Mouse (Mus musculus): ENCODE data around the gene Kctd18. TPM values are rescaled to one million over a fixed set of nuclear protein-coding genes. Genes with fewer than 3 reads are reported as not detected.

Gene Kctd18
- polyA plus RNA-seq, 2 experiments from 2014 or later: 21.3 to 23.5 TPM

DNA sequence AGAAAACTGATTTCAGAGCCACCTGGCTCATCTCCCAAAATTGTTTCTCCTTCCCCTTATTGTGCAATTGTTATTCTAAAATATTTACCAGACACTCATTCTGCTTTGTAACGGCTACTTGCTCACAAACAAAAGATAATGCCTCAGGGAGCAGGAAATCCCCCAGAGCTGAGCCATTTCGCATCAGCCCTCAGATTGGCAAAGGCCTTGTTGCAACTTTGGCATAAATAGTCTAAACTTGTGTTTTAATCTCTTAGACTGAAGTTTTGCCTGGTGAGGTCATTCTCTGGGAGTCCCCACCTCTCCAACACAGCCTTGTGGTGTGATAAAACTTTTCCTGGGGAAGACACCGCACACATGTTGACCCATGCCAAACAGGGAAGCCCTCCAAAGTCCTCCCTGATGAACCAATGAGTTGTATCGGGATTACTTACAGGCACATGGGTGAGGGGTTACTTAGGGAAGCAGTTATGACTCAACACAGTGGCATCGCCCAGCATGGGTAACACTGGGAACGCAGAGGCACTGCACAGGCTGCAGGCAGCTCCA lies 29.6 kb downstream of the Kctd18 start:
- no peak for ATAC-seq

DNA sequence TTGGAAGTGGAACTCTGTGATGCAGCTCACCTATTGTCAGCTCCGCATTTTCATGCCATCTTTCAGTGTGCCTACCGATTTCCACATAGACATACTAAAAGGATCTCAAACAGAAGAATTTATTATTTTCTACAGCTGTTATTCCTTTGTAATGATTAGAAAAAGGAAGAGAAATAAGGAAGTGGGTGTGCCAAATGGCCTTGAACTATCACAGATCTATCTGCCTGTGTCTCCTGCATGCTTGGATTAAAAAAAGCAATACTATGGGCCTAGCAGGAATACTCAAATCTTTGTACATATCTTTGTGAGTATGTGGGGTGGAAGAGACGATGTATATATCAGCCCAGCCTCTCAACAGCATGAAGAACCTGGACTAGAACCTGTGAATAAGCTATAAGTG lies 41.9 kb downstream of the Kctd18 start:
- ATAC-seq: no peak

DNA sequence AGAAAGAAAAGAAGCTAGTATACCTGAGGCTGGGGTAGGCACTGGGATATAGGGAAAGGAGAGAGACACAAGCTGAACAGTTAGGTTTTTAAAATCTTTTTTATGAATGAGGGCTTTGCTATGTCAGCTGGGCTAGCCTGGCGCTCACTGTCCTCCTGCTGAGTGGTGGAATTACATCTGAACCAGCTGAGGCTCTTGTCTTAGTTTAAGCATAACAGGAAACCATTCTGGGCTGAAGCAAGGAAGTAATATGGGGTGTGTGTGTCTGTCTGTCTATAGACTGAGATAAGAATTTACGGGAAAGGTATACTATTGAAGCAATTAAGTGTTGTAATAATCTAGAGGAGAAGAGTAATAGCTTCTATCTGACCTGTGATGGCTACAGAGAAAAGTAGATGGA lies 47.2 kb downstream of the Kctd18 start:
- no peak for ATAC-seq

DNA sequence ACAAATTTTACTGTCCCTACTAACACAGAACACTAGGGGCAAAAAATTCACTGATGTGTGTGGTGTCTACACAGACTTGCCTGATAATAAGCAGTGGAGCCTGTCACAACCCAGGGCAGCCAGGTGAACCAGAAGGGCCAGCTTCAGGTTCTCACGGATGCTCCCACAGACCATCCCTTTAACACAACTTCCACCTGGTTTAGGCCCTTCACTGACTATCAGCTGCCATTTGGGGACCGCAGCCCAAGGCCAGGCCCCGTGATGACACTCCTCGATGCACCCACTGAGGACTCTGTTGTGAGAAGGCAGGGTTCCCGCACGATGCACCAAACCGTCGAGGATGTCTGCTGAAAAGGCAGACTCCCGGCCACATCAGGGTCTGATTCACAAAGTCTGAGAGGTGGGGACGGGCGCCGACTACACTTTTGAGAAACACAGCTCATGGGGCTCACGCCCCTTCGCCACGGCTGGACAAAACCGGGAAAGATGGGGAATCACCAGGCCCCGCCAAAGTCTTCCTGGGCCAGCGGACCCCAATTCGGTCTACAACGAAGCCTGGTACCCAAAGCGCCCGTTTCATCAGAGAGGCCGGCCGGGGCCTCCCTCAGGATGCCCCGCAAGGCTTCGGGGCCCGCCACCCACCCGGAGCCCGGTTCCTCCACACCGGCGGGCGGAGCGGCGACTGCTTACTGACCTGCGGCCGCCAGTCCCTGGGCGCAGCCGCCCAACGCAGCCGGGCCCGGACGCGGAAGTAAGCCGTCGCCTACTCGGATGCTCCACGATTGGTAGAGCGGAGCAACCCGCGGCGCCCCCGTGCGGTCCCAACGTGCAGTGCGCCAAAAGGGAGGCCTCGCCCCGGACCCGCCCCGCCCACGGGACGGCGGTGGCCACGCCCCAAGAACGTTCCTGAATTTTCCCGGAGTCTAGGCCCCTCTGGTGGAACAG lies 49.2 kb downstream of the Kctd18 start:
- ATAC-seq: peak; percentile 96

DNA sequence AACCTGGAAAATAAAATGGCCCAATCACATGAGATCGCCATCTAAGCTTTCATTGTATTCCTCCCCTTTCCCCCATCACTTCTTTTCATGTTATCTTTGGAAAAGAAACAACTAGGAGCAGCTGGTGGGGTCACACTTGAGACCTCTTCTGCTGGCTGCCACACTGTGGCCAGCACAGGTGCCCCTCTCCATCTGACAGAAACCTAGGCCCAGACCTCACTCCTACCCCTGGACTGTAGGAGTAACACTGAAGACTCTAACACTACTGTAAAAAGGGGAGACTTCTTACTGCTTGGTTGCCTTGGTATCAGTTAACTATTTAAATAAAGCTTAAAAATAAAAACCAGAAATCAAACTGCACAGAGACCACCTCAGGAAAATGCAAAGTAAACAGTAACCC lies 63.0 kb downstream of the Kctd18 start:
- ATAC-seq: no peak

DNA sequence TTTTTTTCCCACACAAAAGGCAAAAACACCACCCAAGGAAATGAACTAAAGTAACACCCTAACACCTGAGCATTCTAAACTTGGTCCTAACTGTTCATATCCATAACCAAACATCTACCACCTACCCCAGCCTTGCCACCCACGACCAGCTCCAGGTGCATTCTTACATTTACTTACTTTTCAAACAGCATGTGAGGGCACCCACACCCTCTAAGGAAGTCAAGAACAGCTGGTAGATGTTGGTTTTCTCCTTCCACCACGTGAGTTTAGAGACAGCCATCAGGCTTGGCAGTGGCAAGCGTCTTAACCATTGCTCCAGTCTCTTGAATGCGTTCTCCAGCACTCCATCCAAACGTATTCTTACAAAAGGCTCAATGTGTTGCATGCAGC lies 64.4 kb downstream of the Kctd18 start:
- no peak for ATAC-seq

DNA sequence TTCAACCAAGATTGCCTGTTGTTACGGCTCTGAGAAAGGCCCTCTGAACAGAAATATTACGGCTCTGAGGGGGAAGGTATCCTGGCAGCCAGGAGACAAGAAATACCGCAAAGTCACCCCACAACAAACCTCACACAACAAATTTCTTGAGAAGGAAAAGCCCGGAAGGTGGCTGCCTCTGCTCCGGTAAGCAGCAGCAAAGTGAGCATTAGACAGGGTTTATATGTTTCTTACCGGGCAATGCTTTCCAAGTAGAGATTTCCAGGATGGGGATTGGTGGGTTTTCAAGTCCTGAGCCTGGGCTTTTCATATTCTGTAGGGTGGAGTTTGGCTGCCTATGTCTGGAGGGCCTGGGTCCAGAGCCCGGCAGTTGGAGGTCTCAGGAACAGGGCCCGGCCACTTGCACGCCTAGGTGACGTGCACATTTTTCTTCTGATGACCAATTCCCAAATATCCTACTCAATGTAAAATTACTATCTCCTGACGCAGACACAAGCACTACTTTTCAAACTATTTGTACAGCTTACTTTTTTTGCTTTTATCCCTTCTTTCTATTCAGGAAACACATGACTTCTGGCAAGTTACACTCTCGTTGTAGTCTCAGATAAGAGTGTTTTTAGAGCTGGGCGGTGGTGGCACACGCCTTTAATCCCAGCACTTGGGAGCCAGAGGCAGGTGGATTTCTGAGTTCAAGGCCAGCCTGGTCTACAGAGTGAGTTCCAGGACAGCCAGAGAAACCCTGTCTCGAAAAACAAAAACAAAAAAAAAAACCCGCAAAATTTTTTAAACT lies 65.0 kb downstream of the Kctd18 start:
- ATAC-seq: no peak

DNA sequence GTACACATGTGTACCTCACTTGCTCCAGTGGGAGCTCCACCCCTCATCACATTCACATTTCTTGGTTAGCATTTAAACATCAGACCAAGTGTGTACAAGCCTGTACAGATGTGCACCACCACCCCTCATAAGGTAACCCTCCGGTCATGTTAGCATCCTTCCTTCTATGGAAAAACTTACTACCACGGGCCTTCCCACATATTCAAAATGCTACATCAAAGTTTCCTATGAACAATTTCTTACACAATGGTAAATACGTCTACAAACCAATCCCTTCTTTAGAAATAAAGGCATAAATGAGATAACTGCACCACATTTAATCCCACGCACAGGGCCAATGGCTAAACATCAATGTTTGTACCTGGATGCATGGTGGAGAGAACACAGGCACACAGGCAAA lies 66.2 kb downstream of the Kctd18 start:
- no peak for ATAC-seq

DNA sequence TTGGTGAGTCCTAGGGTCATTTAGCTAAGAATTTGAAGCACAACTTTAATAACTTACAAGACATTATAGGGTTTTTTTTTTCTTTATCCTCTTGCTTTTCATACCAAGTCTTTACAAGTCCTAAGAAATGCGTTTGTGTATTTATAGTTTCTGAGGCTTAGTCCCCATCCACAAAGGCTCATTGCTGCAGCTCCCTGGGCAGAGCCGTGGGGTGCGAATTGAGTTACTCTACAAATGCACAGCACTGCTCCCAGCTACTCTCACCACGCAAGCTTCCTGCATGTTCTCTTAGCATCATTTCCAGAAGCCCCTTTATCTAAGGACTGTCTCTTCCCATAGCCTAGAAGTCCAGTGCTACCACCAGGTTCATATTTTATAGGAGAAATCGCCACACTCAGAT lies 69.0 kb downstream of the Kctd18 start:
- no peak for ATAC-seq

DNA sequence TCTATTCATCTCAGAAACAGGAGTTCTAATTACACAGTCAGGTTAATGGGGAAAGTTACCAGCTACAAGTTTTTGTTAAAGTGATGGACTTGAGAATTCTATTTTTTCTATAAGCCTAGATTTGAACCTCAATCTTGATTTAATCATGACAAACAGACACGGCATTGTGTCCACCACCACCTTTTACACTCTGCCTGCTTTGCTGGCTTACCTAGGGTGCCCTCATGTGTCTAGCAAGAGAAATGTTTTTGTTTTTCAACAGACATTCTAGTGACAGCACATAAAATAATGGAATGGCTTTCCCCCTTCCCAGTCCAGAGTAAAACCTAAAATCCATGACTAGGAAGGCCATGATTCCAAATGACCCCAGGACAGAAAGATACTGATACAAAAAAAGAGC lies 69.6 kb downstream of the Kctd18 start:
- ATAC-seq: no peak

DNA sequence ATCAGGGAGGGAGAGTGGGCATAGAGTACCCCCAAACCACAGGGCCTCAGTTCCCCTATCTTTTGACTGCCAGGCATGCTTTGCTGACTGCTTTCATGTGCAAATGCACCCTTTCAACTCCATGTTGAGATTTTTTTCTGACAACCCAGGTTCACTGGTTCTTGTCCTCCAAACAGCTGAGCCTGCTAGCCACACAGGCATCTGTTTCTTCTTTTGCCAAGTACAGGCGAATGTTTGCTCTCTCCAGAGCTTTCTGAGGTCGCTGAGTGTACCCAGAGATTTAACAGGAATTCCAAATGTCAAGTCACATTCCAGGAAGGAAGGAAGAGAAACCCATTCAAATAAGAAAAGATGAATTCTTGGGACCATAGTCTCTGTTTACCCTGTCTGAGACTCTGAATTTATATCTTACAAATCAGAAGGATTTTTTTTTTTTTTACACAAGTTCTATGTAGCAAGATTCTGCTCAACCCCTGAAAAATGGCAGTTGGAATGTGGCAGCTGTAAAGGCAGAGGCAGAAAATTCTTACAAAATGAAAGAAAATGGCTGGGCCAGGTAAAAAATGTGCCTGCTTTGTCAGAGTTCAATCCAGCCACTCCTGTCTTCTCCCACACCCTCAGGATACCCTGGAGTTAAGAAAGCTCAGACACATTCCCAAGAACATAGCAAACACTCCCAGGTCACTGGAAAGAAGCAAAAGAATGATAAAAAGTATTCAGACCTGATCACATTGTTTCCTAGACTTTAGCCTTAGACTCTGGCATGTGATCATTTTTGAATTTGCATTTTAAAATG lies 71.0 kb downstream of the Kctd18 start:
- no peak for ATAC-seq

DNA sequence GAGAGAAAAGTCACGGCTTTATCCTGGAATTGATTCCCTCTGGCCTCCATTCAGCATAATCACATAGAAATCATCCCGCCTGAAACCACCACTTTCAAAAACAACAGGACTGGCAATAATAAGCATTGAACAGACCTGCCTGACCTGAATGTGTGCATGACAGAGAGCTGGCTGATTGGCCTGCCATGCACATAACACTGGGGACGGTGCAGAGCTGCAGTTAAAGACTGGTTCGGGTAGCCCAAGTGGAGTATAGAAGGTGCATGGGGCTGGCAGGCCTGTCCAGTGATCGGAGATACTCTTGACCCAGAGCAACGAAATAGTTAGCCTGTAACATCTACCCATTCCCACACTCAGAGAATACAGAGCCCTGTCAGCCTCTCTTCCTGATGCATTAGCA lies 76.5 kb downstream of the Kctd18 start:
- ATAC-seq: no peak

DNA sequence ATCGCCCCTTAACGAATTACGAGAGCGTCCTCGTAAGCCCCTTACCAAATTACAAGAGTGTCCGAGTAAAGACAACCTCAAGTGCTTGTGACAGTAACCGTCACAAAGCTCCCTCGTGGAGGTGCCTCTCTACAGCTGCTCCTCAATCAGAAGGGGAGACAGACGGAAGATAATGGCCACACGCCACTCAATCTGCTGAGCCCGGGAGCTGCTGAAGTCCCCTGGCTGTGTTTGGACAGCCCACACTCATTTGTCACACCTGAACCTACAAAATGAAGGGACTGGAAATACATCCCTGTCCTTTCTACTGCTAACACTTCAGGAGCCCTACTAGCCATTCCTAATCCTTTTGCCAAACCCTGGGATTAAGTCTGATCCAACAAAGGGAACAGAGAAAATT lies 77.0 kb downstream of the Kctd18 start:
- no peak for ATAC-seq

DNA sequence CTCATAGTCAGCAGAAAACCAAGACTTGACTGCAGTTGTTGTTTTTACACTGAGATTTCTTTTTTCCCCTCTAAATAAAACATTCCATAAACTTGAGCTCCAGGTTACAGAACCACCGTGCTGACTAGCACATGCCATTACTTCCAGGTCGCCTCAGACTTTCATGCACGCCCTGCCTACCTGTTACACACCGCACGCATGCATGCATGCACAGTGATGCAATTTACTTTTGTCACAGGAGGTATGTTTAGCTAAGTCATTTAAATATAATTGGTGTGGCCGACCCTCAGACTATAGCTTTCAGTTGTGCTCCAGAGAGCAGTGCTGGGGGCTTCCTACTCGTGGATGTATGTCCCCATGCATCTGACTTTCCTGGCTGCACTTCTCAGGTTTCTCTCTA lies 77.7 kb downstream of the Kctd18 start:
- ATAC-seq: no peak

DNA sequence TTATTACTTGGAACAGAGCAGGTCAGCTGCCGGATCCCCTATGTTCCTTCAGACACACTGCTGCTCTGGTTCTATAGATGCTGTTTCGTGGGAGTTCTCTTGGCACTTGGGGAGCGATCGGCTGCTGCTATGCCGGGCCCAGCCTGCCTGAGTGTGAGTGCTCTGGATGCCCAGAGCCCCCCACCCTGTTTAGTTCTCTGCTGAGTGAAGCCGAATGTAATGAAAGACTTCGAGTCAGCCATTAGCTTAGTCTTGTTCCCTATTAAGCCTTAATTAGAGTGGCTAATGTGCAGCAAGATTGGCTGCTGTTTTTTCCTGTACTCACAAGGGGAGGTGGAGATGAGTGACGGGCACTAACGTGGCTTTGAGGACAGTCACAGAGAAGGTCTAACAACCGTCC lies 78.1 kb downstream of the Kctd18 start:
- ATAC-seq: no peak

DNA sequence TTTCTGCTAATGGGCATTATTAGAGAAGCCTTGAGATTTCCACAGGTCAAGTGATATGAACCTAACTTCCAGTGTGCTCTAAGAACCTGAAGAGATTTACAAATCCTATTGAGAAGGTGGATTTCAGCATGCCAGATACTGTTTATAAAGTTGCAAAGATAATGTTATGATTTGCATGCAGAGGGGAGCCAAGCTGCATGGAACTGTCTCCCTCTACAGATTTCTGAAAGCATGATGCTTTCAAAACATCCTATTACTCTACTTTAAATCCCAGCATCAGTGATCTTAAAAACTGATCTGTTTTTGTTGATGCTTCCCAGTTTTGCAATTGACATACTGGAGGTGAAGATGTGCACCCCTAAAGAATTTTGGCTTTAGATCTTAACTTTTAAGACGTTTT lies 84.5 kb downstream of the Kctd18 start:
- no peak for ATAC-seq

DNA sequence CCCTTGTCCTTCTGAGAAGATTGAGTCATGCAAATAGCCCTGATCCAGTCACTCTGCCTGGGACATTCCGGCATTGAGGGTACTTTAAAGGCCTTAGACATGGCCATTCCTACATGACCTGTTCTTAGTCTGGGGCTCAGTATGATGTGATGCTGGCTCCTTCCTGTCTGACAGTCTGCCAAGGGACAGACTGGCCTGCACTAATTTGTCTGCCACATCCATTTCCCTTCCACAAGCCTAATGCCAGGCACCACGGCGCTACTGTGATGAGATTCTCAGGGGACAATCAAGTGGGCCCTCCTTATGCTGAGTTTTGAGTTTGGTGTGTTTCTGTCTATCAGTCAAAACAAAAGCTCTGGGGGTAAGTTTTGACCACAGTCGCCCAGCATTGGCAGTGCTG lies 100.2 kb downstream of the Kctd18 start:
- no peak for ATAC-seq

DNA sequence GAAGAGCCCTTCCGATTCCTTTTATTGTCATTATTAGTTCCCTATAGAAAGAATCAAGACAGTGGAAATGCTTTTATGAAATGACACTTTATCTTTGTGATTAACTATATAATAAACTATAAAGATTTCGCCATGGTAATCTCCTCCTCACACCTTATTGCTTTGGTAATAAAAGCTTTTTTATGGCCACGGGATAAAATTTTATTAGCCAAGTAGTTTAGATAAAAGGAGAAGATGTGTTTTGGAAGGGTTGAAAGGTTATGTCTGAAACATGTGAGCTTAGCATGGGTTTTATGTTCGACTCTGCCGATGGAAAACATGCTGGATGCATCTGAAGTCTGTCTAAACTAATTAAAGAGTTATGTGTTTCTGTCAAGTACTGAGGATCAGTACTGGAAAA lies 101.4 kb downstream of the Kctd18 start:
- ATAC-seq: no peak

DNA sequence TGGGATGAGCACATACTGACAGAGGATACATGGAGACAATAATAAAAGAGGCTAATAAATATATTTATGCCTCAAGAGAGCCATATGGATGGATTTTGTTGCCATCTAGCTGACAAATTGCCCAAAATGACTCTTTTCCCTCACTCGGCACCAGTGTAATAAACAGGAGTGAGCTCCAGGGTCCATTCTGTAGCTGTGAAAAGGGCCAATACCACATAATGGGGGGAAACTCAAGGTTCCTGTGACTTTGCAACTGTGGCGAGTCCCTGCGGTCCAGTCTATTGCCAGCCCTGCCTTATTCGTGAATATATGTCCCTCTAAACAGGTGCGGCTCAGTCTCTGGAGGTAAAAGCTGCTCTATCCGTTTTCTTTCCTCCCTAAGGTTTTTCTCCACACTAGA lies 107.2 kb downstream of the Kctd18 start:
- no peak for ATAC-seq

DNA sequence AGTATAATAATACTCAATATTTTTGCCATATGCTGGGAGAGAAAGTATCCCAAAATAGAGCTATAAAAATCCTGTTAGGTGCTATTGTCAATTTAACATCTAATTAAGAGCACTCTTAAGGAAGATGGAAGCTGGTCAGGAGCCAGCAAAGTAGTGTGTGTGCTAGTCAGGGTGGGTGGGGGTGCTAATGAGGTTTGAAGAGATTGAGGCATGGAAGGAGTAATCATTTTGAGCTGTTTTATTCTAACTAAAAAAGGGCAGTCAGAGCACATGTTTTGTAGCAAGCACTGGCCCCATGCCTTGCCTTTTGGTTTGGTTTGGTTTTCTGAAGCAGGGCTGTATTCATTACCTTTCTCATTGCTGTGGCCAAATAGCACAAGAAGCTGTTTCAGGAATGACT lies 112.4 kb downstream of the Kctd18 start:
- no peak for ATAC-seq

DNA sequence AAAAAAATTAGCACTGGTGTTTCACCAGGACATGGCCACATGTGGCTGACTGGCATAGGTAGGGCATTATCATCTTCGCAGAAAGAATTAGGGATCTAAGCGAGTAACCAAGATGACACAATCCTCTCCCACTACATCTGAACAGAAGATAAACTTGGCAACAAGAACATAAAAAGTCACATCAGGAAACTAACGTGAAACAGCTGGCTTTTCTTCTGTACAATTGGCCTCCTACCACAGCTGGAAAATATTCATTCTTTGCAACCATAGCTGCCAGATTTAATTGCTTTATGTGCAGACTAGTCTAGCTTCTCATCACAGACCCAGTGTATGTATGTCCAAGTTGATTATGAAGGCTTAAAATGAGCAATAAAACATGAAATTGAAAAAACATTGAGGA lies 112.8 kb downstream of the Kctd18 start:
- ATAC-seq: no peak

All from activated CD4-positive, CD25-positive, alpha-beta regulatory T cell, adult 4 months (primary cell).